Mouse (Mus musculus) forebrain, embryonic 14.5 days (tissue): Measurements from ENCODE around the gene Galns. TPM values are rescaled to one million over a fixed set of nuclear protein-coding genes. Genes with fewer than 3 reads are reported as not detected.
A peak's percentile ranks its signal among the peaks of the same experiment; 100 is the strongest.

Source experiments
- ATAC-seq: fragments of 200-750 bp; cut with Nextera tagmentation; 2 replicates; pipeline ENCODE4 v1.8.0; 2017; ENCODE audit warnings: mild to moderate bottlenecking, moderate library complexity
- DNase-seq: peaks from one replicate; pipeline ENCODE4 v3.0.0-alpha.2; 2015; ENCODE audit warnings: low spot score
- H3K27ac ChIP-seq: fragments of 300-500 bp; sonication (generic); 2 replicates; pipeline ENCODE4 v1.5.1; 2014; ENCODE audit warnings: low read depth, mild to moderate bottlenecking, control low read depth, low read length, moderate library complexity
- H3K27me3 ChIP-seq: fragments of 300-500 bp; sonication (generic); replicated peaks from 2 replicates; pipeline ENCODE4 v1.6.1; 2014; ENCODE audit warnings: low read length, control low read depth, mixed read lengths; ENCODE audit not compliant: control insufficient read depth, insufficient read depth
- H3K36me3 ChIP-seq: fragments of 300-500 bp; sonication (generic); 2 replicates; pipeline ENCODE4 v1.6.1; 2014; ENCODE audit warnings: low read length, control low read depth; ENCODE audit not compliant: control insufficient read depth, insufficient read depth
- H3K4me1 ChIP-seq: fragments of 300-500 bp; sonication (generic); 2 replicates; pipeline ENCODE4 v1.6.1; 2014; ENCODE audit warnings: antibody characterized with exemption, low read length, control low read depth; ENCODE audit not compliant: control insufficient read depth, insufficient read depth
- H3K4me2 ChIP-seq: fragments of 300-500 bp; sonication (generic); 2 replicates; pipeline ENCODE4 v1.6.1; 2014; ENCODE audit warnings: mild to moderate bottlenecking, control low read depth, low read length
- H3K4me3 ChIP-seq: fragments of 300-500 bp; sonication (generic); 2 replicates; pipeline ENCODE4 v1.5.1; 2014; ENCODE audit warnings: low read depth, low read length, control low read depth
- H3K9ac ChIP-seq: fragments of 300-500 bp; sonication (generic); 2 replicates; pipeline ENCODE4 v1.6.1; 2014; ENCODE audit warnings: mild to moderate bottlenecking, low read length, control low read depth, moderate library complexity
- H3K9me3 ChIP-seq: fragments of 300-500 bp; sonication (generic); replicated peaks from 2 replicates; pipeline ENCODE4 v1.6.1; 2016; ENCODE audit warnings: low read length, control low read depth, mixed read lengths; ENCODE audit not compliant: control insufficient read depth
- WGBS: fragments of 180-500 bp; shearing (Covaris S2); extraction: QIAGEN DNeasy Blood & Tissue Kit; methylation state at CpG from one replicate; pipeline ENCODE4 v1.1.7; 2014; 5-methylcytosine and 5-hydroxymethylcytosine counted together
- polyA plus RNA-seq: library from polyadenylated mRNA; unstranded; fragments of >200 nt; fragmentation: Nextera tagmentation; extraction: Ambion mirVana; gene quantifications from 2 replicates; pipeline ENCODE4 v1.2.1, GENCODE M21; 2014

The Galns gene
- polyA plus RNA-seq, 1 experiment from 2014 or later, result 3.5 TPM

- DNase-seq (no peak), ATAC-seq (no peak)
- H3K9ac ChIP-seq, result no peak overlapping the region
- WGBS, result 79% methylated on average over 5 of the region's 5 CpGs
- H3K4me2 ChIP-seq, result no peak overlapping the region
- H3K4me3 ChIP-seq, result no peak overlapping the region
- peaks cover 8% of the 10 kb centered on the region; the same call in 1 of the 2 replicates for H3K36me3 ChIP-seq
- H3K27ac ChIP-seq, result no peak overlapping the region
- no peaks in the 10 kb centered on the region for H3K27me3 ChIP-seq
- no peaks in the 10 kb centered on the region for H3K9me3 ChIP-seq
- no peaks in the 10 kb centered on the region for H3K4me1 ChIP-seq
These were observed 13.4 kb upstream of the Galns start for GRCm38 (mm10) chr8:122624653-122625052.

- H3K9me3 ChIP-seq, result no peaks in the 10 kb centered on the region
- H3K4me2 ChIP-seq, result no peak overlapping the region
- no peaks in the 10 kb centered on the region for H3K4me1 ChIP-seq
- DNase-seq (no peak), ATAC-seq (no peak)
- H3K9ac ChIP-seq, result no peak overlapping the region
- no peaks in the 10 kb centered on the region for H3K27me3 ChIP-seq
- 91% methylated on average over 17 of the region's 17 CpGs for WGBS
- H3K36me3 ChIP-seq, result 0 out of 2 replicates have a peak, but pooled peaks cover 2% of the 10 kb centered on the region
- H3K27ac ChIP-seq, result no peak overlapping the region
- no peak overlapping the region for H3K4me3 ChIP-seq
These were observed 12.8 kb upstream of the Galns start for GRCm38 (mm10) chr8:122623844-122624642.

GRCm38 (mm10) chr8:122622727-122623126 is 11.5 kb upstream of the Galns start, which contains the start of gene Pabpn1l:
TSS of gene Pabpn1l (minus strand) at chr8:122622739.
- no peak within 1 kb of the TSS for H3K27ac ChIP-seq
- ATAC-seq (no peak), DNase-seq (no peak)
- H3K9ac ChIP-seq, result no peak within 1 kb of the TSS
- H3K4me2 ChIP-seq, result no peak within 1 kb of the TSS
- H3K36me3 ChIP-seq, result no peaks in the 10 kb centered on the region
- H3K9me3 ChIP-seq, result no peaks in the 10 kb centered on the region
- WGBS, result 60% methylated on average over 6 of the region's 6 CpGs
- H3K4me3 ChIP-seq, result no peak within 1 kb of the TSS
- no peaks in the 10 kb centered on the region for H3K27me3 ChIP-seq
- H3K4me1 ChIP-seq, result no peaks in the 10 kb centered on the region

GRCm38 (mm10) chr8:122620446-122620845 is 9.2 kb upstream of the Galns start:
- no peak overlapping the region for H3K9ac ChIP-seq
- WGBS, result 41% methylated on average over 5 of the region's 5 CpGs
- H3K27ac ChIP-seq, result no peak overlapping the region
- no peaks in the 10 kb centered on the region for H3K9me3 ChIP-seq
- no peak overlapping the region for H3K4me2 ChIP-seq
- no peaks in the 10 kb centered on the region for H3K27me3 ChIP-seq
- no peaks in the 10 kb centered on the region for H3K4me1 ChIP-seq
- no peak for DNase-seq
- no peaks in the 10 kb centered on the region for H3K36me3 ChIP-seq
- no peak overlapping the region for H3K4me3 ChIP-seq
- no peak for ATAC-seq

- H3K4me3 ChIP-seq, result no peak overlapping the region
- no peak overlapping the region for H3K9ac ChIP-seq
- H3K9me3 ChIP-seq, result no peaks in the 10 kb centered on the region
- no peaks in the 10 kb centered on the region for H3K4me1 ChIP-seq
- H3K4me2 ChIP-seq, result no peak overlapping the region
- H3K27ac ChIP-seq, result no peak overlapping the region
- DNase-seq (no peak), ATAC-seq (no peak)
- H3K27me3 ChIP-seq, result no peaks in the 10 kb centered on the region
- no peaks in the 10 kb centered on the region for H3K36me3 ChIP-seq
- WGBS, result 75% methylated on average over 6 of the region's 6 CpGs
These were observed 7.6 kb upstream of the Galns start for GRCm38 (mm10) chr8:122618660-122619378.

GRCm38 (mm10) chr8:122617947-122618546 is 6.8 kb upstream of the Galns start:
- ATAC-seq (peak; percentile 45; the same call in 1 of the 2 replicates), DNase-seq (peak; percentile 88)
- Histone ChIP-seq H3K9ac (no peak overlapping the region), H3K4me2 (no peak overlapping the region), H3K4me1 (no peaks in the 10 kb centered on the region), H3K27me3 (no peaks in the 10 kb centered on the region), H3K4me3 (no peak overlapping the region), H3K36me3 (0 out of 2 replicates have a peak, but pooled peaks cover 4% of the 10 kb centered on the region), H3K9me3 (no peaks in the 10 kb centered on the region), H3K27ac (no peak overlapping the region)
- 35% methylated on average over 5 of the region's 7 CpGs for WGBS

- no peak for DNase-seq
- 69% methylated on average over 9 of the region's 9 CpGs for WGBS
- H3K4me3 ChIP-seq, result no peak overlapping the region
- H3K4me2 ChIP-seq, result no peak overlapping the region
- no peak overlapping the region for H3K9ac ChIP-seq
- H3K36me3 ChIP-seq, result 0 out of 2 replicates have a peak, but pooled peaks cover 4% of the 10 kb centered on the region
- peaks cover 6% of the 10 kb centered on the region for H3K4me1 ChIP-seq
- no peak overlapping the region for H3K27ac ChIP-seq
- no peaks in the 10 kb centered on the region for H3K9me3 ChIP-seq
- H3K27me3 ChIP-seq, result no peaks in the 10 kb centered on the region
- ATAC-seq, result no peak
These were observed 5.1 kb upstream of the Galns start for GRCm38 (mm10) chr8:122616181-122616905.

- H3K27ac ChIP-seq, result peak overlapping the region; percentile 46
- H3K4me2 ChIP-seq, result peak overlapping the region; percentile 70
- H3K4me1 ChIP-seq, result peaks cover 10% of the 10 kb centered on the region
- no peaks in the 10 kb centered on the region for H3K27me3 ChIP-seq
- 3% methylated on average over 20 of the region's 20 CpGs for WGBS
- H3K36me3 ChIP-seq, result 0 out of 2 replicates have a peak, but pooled peaks cover 4% of the 10 kb centered on the region
- no peak; the same call in 1 of the 2 replicates for ATAC-seq
- no peaks in the 10 kb centered on the region for H3K9me3 ChIP-seq
- peak; percentile 15 for DNase-seq
- peak overlapping the region; percentile 65 for H3K4me3 ChIP-seq
- peak overlapping the region; percentile 65 for H3K9ac ChIP-seq
These were observed 518 bp downstream of the Galns start for GRCm38 (mm10) chr8:122610612-122611277.
